Mouse (Mus musculus): ENCODE measurements at regions not wholly inside any gene's neighbourhood (a gene's known extent, or its start where the extent isn't known, plus 50 kb on each side); places are given as distances from the start of the nearest gene placed in this dataset.

- no peak for TF ChIP-seq CHD1 (IDR thresholded peaks at IDR 0.05; ENCODE audit: low read depth, low read length)
- TF ChIP-seq MXI1 (IDR thresholded peaks at IDR 0.05; ENCODE audit: low read depth, low read length), result no peak
- no peak for TF ChIP-seq EP300 (IDR thresholded peaks at IDR 0.05; ENCODE audit: low read depth in 1 of 2, low read length in 2 of 2)
- no peak for TF ChIP-seq RCOR1 (IDR thresholded peaks at IDR 0.05; ENCODE audit: low read depth, low read length)
- TF ChIP-seq USF2 (IDR thresholded peaks at IDR 0.05; ENCODE audit: borderline replicate concordance in 1 of 2, insufficient read depth in 1 of 2, low read depth in 1 of 2, low read length in 2 of 2), result no peak
- TF ChIP-seq CTCF (IDR thresholded peaks at IDR 0.05 in 2 of 3, conservative IDR thresholded peaks at IDR 0.05 in 1 of 3; ENCODE audit: control insufficient read depth in 1 of 3, insufficient read depth in 1 of 3, low read depth in 2 of 3, low read length in 3 of 3, poor library complexity in 1 of 3, severe bottlenecking in 1 of 3), result no peak
Observed at GRCm38 (mm10) chr13:25617578-25617977, 347.3 kb upstream of the Nrsn1 start.

Measured in MEL (cell line).